Mouse (Mus musculus) testis, adult 2 months (tissue): ENCODE measurements around the gene Gm45208.

Source experiments
- CTCF ChIP-seq: fragments of 200-500 bp; IDR thresholded peaks from 2 replicates; pipeline ENCODE4 v1.5.1; 2012; ENCODE audit warnings: low read depth, mild to moderate bottlenecking, inconsistent platforms, low read length, moderate library complexity; ENCODE audit not compliant: control insufficient read depth, insufficient read depth, insufficient replicate concordance
- POLR2A ChIP-seq: fragments of 200-500 bp; IDR thresholded peaks from 2 replicates; pipeline ENCODE4 v1.6.1; 2012; ENCODE audit warnings: low read depth, mild to moderate bottlenecking, inconsistent platforms, low read length, moderate library complexity; ENCODE audit not compliant: control insufficient read depth

DNA sequence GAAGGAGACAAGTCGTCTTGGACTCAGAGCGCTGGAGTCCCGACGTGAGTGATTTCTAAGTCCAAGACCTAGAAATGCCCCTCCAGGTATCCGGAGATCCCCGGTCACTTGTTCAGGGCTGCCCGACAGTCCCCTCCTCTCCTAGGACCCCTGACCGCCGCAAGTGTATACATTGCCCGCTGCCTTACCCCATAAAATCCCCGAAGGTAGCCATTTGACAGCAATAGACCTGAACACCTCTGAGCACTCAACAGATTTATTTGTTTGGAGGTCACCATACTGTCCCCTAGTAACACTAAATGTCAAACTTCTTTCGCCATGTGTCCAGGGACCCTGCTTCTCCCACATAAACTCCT, 42.0 kb upstream of the Gm45208 start:
- no peak for TF ChIP-seq CTCF
- TF ChIP-seq POLR2A, result no peak
